Mouse (Mus musculus) heart, postnatal 0 days (tissue): Measurements from ENCODE around the gene Mroh3.

Experiments used
- CTCF ChIP-seq: IDR thresholded peaks from 2 replicates; pipeline ENCODE4 v1.5.1; 2016; ENCODE audit warnings: antibody characterized with exemption, control low read depth, low read depth
- EP300 ChIP-seq: IDR thresholded peaks from 2 replicates; pipeline ENCODE4 v1.6.1; 2016; ENCODE audit warnings: antibody characterized with exemption, low read depth

DNA sequence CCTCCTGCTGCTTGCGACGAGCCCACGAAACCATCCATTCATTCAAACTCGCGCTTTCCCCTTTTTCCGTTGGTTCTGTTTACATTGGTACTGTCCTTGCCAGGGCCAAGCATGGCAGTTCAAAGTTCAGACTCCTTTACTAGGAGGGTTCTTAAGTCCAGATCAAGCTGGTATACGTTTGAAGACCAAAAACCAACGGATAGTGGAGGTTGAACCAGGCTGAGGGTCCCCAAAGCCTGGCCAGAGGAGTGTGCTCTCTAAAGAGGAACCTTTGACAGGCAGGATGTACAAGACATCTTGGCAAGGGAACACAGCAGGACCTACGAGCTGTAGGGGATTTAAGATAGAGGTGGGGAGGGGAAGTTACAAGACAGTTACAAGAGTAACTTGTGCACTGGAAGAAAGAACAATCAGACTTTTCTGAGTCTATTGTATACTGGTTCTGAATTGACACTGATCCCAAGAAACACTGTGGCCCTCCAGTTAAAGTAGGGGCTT is 22.0 kb upstream of the Mroh3 start:
- TF ChIP-seq CTCF (peak; percentile 17; the same call in 1 of the 2 replicates), EP300 (no peak)
